Mouse (Mus musculus) macrophage (primary cell): ENCODE results near the gene Eml2. TPM values are rescaled to one million over a fixed set of nuclear protein-coding genes. Genes with fewer than 3 reads are reported as not detected.

Experiments
- H3K27ac ChIP-seq: fragments of 350-480 bp; formaldehyde crosslinking; 2 replicates; pipeline ENCODE4 v1.9.0; 2021
- H3K36me3 ChIP-seq: fragments of 350-480 bp; formaldehyde crosslinking; 2 replicates; pipeline ENCODE4 v1.9.0; 2021; ENCODE audit errors: inconsistent target
- H3K4me3 ChIP-seq: fragments of 350-480 bp; formaldehyde crosslinking; 2 replicates; pipeline ENCODE4 v1.9.0; 2021; ENCODE audit errors: inconsistent target
- H3K79me2 ChIP-seq: fragments of 350-480 bp; formaldehyde crosslinking; 2 replicates; pipeline ENCODE4 v1.9.0; 2021; ENCODE audit errors: inconsistent target
- WGBS: methylation state at CpG from one replicate; pipeline ENCODE4 v1.1.7; 2026; ENCODE audit warnings: inconsistent platforms; ENCODE audit not compliant: missing documents; 5-methylcytosine and 5-hydroxymethylcytosine counted together
- polyA plus RNA-seq: library from polyadenylated mRNA; stranded (reverse); fragments of 250-400 nt; gene quantifications from 3 replicates; pipeline ENCODE4 v1.2.4, GENCODE M21; 2018; ENCODE audit warnings: inconsistent platforms

Gene Eml2
- polyA plus RNA-seq, 1 experiment from 2014 or later, result 14.8 TPM

DNA sequence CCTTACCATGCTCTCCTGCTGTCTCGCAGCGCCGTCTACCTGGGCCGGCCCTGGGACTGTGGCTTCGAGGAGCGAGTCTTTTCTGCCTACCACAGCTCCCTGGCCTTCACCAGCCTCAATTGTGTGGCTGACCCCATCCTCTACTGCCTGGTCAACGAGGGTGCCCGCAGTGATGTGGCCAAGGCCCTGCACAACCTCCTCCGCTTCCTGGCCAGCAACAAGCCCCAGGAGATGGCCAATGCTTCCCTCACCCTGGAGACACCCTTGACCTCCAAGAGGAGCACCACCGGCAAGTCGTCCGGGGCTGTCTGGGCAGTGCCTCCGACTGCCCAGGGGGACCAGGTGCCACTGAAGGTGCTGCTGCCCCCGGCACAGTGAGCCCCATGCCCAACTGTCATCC lies 46.7 kb downstream of the Eml2 start:
- H3K27ac ChIP-seq, result no peak overlapping the region
- 94% methylated on average over 9 of the region's 14 CpGs for WGBS
- H3K36me3 ChIP-seq, result no peaks in the 10 kb centered on the region
- H3K79me2 ChIP-seq, result no peaks in the 10 kb centered on the region
- no peak overlapping the region for H3K4me3 ChIP-seq

GRCm38 (mm10) chr7:19224933-19225332 lies 48.7 kb downstream of the Eml2 start:
- H3K27ac ChIP-seq, result no peak overlapping the region
- 94% methylated on average over 3 of the region's 4 CpGs for WGBS
- H3K36me3 ChIP-seq, result no peaks in the 10 kb centered on the region
- no peak overlapping the region for H3K4me3 ChIP-seq
- H3K79me2 ChIP-seq, result peaks cover 7% of the 10 kb centered on the region

DNA sequence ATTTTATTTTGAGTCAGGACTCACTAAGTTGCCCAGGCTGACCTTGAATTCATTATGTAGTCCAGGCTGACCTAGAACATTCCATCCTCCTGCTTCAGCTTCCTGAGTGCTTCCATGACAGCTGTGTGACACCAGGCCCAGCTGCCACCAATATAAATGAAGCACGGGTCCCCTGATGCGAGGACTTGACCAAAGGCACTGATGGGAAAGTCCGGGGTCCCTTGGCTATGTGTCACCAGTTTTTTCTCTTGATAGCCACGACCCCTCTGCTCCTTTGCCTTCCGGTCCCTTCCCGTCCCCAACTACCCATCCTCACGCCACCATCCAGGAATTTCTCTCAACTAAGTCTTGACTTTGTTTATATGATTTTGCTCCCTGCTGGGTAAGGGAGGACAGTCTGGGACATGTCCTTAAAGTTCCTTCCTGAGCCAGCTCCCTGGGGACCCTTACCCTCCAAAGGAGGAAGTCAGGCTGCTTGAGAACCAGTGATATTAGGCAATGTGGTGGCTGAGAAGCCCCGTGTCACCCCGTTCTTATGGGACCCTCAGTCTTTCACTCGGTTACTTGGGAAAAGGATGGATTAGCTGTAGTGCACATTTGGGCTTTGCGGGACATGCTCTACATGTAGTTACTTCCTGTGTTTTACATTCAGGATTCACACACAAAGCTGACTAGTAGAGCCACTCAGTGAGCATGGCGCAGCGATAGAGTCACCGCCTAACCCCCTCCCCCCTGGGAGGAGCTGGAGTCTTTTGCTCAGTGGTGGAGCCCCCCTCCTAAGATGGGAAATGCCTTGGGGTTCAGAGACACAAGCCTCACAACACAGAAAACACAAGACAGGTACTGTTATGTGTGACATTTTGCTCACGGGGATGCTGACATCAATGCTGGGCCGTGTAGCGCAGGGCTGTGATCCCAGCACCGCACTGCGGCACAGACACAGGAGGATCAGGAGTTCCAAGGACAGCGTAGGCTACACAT lies 50.9 kb downstream of the Eml2 start:
- 26% methylated on average over 20 of the region's 20 CpGs for WGBS
- Histone ChIP-seq H3K27ac (peak overlapping the region; percentile 86), H3K79me2 (peaks cover 29% of the 10 kb centered on the region), H3K4me3 (peak overlapping the region; percentile 68), H3K36me3 (no peaks in the 10 kb centered on the region)

- peak within 1 kb of the TSS; percentile 86 for H3K27ac ChIP-seq
- H3K4me3 ChIP-seq, result peak within 1 kb of the TSS; percentile 82
- no peaks in the 10 kb centered on the region for H3K36me3 ChIP-seq
- H3K79me2 ChIP-seq, result peaks cover 39% of the 10 kb centered on the region
- under 1% methylated on average over 90 of the region's 91 CpGs for WGBS
Measured at GRCm38 (mm10) chr7:19227883-19228792, 51.9 kb downstream of the Eml2 start, which contains the start of gene Opa3. Gene Opa3 (plus strand): TSS chr7:19228334.

DNA sequence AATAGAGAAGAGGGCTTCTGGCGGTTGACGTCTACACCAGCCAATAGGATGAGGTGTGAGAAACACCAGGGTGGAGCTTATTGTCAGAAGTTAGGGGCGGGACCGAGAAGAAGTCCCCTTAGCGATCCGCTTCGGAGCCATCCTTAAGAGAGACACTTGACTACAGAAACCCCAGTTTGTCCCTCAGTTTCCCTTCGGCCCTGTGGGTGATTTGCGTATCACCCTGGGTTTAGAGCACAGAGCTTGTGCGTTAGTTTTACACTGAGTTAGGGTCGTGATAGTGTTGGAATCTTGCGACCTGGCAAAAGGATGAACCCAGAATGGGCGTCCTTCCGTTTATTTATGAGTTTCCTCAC lies 52.5 kb downstream of the Eml2 start:
- WGBS, result 0% methylated on average over 14 of the region's 14 CpGs
- Histone ChIP-seq H3K27ac (peak overlapping the region; percentile 86), H3K79me2 (peaks cover 46% of the 10 kb centered on the region), H3K4me3 (peak overlapping the region; percentile 82), H3K36me3 (no peaks in the 10 kb centered on the region)

DNA sequence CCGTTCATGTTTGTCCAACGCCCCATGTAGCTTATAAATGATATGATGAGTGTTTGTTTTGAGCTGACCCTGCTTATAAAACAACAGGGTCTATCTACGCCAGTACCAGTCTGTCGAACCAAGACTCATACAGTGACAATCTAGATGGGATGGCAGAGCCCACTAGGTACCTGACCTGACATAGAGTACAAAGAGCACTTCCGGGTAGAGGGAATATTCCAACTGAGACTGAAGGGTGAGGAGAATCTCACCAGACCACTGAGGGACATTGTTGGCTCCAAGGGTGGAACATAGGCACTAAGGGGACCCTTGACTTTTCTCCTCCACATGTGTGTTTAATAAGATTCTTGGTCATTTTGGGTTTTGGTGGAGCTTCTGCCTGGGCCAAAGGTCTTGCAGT lies 53.2 kb downstream of the Eml2 start:
- peaks cover 52% of the 10 kb centered on the region for H3K79me2 ChIP-seq
- H3K27ac ChIP-seq, result peak overlapping the region; percentile 86
- 37% methylated on average over 5 of the region's 5 CpGs for WGBS
- peak overlapping the region; percentile 82 for H3K4me3 ChIP-seq
- H3K36me3 ChIP-seq, result no peaks in the 10 kb centered on the region

DNA sequence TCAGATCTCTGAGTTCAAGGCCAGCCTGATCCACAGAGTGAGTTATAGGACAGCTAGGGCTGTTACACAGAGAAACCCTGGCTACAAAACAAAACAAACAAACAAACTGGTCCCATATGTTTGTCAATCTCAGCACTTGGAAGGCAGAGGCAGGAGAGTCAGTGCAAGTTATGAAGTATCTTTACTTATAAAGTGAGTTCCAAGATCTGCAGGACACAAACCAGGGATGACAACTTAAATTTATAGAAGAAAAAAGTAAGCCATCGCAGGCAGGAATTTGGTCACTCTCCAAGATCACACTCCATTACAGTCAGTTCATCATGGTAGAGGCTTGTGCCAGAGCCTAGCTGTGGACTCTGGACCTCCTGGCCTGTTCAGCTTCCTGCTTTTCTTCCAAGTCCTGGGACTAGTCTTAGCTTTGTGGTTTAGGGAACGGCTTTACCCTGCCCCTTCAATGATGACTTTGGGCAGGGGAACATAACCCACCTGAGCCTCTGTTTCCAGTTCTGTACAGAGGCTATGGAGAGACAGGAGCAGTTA lies 53.9 kb downstream of the Eml2 start:
- 100% methylated on average over 2 of the region's 2 CpGs for WGBS
- no peak overlapping the region for H3K4me3 ChIP-seq
- H3K27ac ChIP-seq, result no peak overlapping the region
- peaks cover 56% of the 10 kb centered on the region for H3K79me2 ChIP-seq
- no peaks in the 10 kb centered on the region for H3K36me3 ChIP-seq

GRCm38 (mm10) chr7:19230899-19231298 lies 54.7 kb downstream of the Eml2 start:
- Histone ChIP-seq H3K4me3 (no peak overlapping the region), H3K27ac (no peak overlapping the region), H3K36me3 (no peaks in the 10 kb centered on the region), H3K79me2 (peaks cover 63% of the 10 kb centered on the region)
- WGBS, result 93% methylated on average over 5 of the region's 5 CpGs

GRCm38 (mm10) chr7:19231849-19232248 lies 55.6 kb downstream of the Eml2 start:
- WGBS, result 96% methylated on average over 3 of the region's 3 CpGs
- Histone ChIP-seq H3K27ac (no peak overlapping the region), H3K36me3 (no peaks in the 10 kb centered on the region), H3K79me2 (peaks cover 72% of the 10 kb centered on the region), H3K4me3 (no peak overlapping the region)

- no peak overlapping the region for H3K4me3 ChIP-seq
- no peaks in the 10 kb centered on the region for H3K36me3 ChIP-seq
- H3K27ac ChIP-seq, result no peak overlapping the region
- WGBS, result 86% methylated on average over 5 of the region's 5 CpGs
- H3K79me2 ChIP-seq, result peaks cover 88% of the 10 kb centered on the region
Measured at GRCm38 (mm10) chr7:19234652-19235051, 58.4 kb downstream of the Eml2 start.

GRCm38 (mm10) chr7:19235092-19235671 lies 59.0 kb downstream of the Eml2 start:
- Histone ChIP-seq H3K4me3 (no peak overlapping the region), H3K27ac (no peak overlapping the region), H3K79me2 (peaks cover 83% of the 10 kb centered on the region), H3K36me3 (no peaks in the 10 kb centered on the region)
- 76% methylated on average over 2 of the region's 2 CpGs for WGBS

DNA sequence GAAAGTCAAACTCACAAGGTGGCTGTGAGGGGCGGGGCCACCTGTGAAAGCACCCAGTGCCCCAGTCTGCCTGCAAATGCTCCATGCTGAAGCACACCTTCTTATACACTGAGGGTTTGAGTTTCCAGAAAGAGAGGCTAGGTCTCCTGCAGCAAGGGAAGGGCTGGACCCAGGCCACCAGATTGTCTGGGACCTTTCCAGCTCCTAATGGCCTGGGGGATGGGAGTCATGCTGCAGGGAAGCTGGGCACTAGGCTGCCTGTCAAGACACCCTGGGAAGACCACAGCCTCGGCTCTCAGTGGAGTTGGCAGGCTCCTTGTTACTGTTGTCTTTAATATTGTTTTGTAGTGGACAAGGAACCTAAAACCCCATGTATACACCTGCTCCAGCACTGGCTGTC lies 60.2 kb downstream of the Eml2 start:
- H3K36me3 ChIP-seq, result no peaks in the 10 kb centered on the region
- H3K79me2 ChIP-seq, result peaks cover 82% of the 10 kb centered on the region
- WGBS, result 88% methylated on average over 2 of the region's 2 CpGs
- no peak overlapping the region for H3K4me3 ChIP-seq
- no peak overlapping the region for H3K27ac ChIP-seq

- Histone ChIP-seq H3K79me2 (peaks cover 77% of the 10 kb centered on the region), H3K27ac (no peak overlapping the region), H3K36me3 (no peaks in the 10 kb centered on the region), H3K4me3 (no peak overlapping the region)
- 90% methylated on average over 4 of the region's 4 CpGs for WGBS
Measured at GRCm38 (mm10) chr7:19238344-19238743, 62.1 kb downstream of the Eml2 start.

- peaks cover 66% of the 10 kb centered on the region for H3K79me2 ChIP-seq
- no peak overlapping the region for H3K4me3 ChIP-seq
- 0% methylated on average over 1 of the region's 1 CpGs for WGBS
- H3K27ac ChIP-seq, result no peak overlapping the region
- no peaks in the 10 kb centered on the region for H3K36me3 ChIP-seq
Measured at GRCm38 (mm10) chr7:19239423-19239822, 63.2 kb downstream of the Eml2 start.
